Mouse (Mus musculus): ENCODE measurements around the gene Cfap221. TPM values are rescaled to one million over a fixed set of nuclear protein-coding genes. Genes with fewer than 3 reads are reported as not detected.

Gene Cfap221
- polyA plus RNA-seq, 1 experiment from 2014 or later = not detected

Other genes starting within 250 kb of the Cfap221 start
- 2.8 and 3.7 TPM in 2 replicates for gene Ptpn4, start 159.6 kb downstream of the Cfap221 start, polyA plus RNA-seq (2015; fragmentation: Nextera tagmentation; extraction: Ambion mirVana)
- gene Tmem177, start 84.0 kb downstream of the Cfap221 start, polyA plus RNA-seq (2015; fragmentation: Nextera tagmentation; extraction: Ambion mirVana) = 6.2 and 7.0 TPM in 2 replicates
- gene Sctr, start 9.7 kb upstream of the Cfap221 start, polyA plus RNA-seq (2015; fragmentation: Nextera tagmentation; extraction: Ambion mirVana) = 0.09 TPM in 2 replicates
- gene Tmem37, start 76.8 kb upstream of the Cfap221 start, polyA plus RNA-seq (2015; fragmentation: Nextera tagmentation; extraction: Ambion mirVana) = 14.7 and 16.6 TPM in 2 replicates
- gene Dbi, start 123.8 kb upstream of the Cfap221 start, polyA plus RNA-seq (2015; fragmentation: Nextera tagmentation; extraction: Ambion mirVana) = 621 and 734 TPM in 2 replicates
- gene 3110009E18Rik, start 124.0 kb upstream of the Cfap221 start, polyA plus RNA-seq (2015; fragmentation: Nextera tagmentation; extraction: Ambion mirVana) = 11.7 and 12.0 TPM in 2 replicates